In the genomic region with DNA sequence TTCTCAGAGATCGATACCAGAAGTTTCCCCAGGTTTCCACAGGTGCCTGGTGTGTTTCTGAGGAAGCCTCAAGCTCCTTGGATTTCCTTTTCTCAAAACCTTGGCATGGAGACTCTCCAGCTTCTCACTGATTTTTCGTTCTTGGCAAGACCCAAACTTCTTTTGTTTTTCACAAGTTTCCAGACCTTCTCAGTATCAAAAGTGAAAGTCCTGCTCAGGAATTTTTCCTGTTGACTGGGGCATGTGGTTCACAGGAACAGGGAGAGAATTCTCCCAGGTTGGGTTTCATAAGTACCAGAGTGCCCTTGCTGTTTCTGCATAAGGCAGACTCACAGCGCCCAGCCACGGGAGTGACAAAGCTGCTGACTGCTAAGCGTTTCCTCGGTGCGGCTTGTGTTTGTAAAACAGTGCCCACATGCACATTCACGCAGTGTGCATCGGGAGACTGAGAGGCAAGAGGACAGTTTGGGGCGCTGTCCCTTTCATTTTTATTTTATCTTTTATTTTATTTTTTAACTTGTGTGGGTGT, we compare ENCODE assay signal across 26 mouse cellular contexts. TPM values are rescaled to one million over a fixed set of nuclear protein-coding genes. Genes with fewer than 3 reads are reported as not detected.
DNase-seq lines count a peak whose midpoint lies in the region; ATAC-seq lines count a peak whose summit lies in the region.
"Had no signal": no experiment of that assay in that cellular context is flagged by ENCODE, and none has a peak within 500 bp of the region (broad histone marks: within the 10 kb centered on the region; RNA-seq: fewer than 3 reads in every experiment).

No protein-coding gene starts in this region.

- 73% methylated on average over 10 of the region's 10 CpGs for WGBS in heart, embryonic 13.5 days
- 82% methylated on average over 10 of the region's 10 CpGs for WGBS in forebrain, embryonic 15.5 days

- no peak overlapping the region for H3K4me3 ChIP-seq in heart, embryonic 13.5 days
- peak overlapping the region; percentile 28 for H3K4me3 ChIP-seq in brown adipose tissue, adult 24 weeks (ENCODE audit: insufficient read depth, low read depth, low read length)
- no peak overlapping the region for H3K4me3 ChIP-seq in forebrain, embryonic 15.5 days
- H3K4me3 ChIP-seq: limb, embryonic 12.5 days; liver, embryonic 12.5 days had no signal

- no peak overlapping the region for H3K27ac ChIP-seq in heart, embryonic 13.5 days (replicated peaks)
- H3K27ac ChIP-seq in brown adipose tissue, adult 24 weeks (replicated peaks; ENCODE audit: low read depth, low read length): peak overlapping the region; percentile 57
- H3K27ac ChIP-seq in forebrain, embryonic 15.5 days (replicated peaks): no peak overlapping the region
- H3K27ac ChIP-seq: limb, embryonic 12.5 days; liver, embryonic 12.5 days had no signal

- H3K4me1 ChIP-seq in heart, embryonic 13.5 days: peaks cover 32% of the 10 kb centered on the region
- H3K4me1 ChIP-seq in brown adipose tissue, adult 24 weeks (ENCODE audit: control insufficient read depth, insufficient read depth, insufficient read length, low read length): peaks cover 29% of the 10 kb centered on the region
- H3K4me1 ChIP-seq in forebrain, embryonic 15.5 days: peaks cover 5% of the 10 kb centered on the region

- H3K36me3 ChIP-seq in heart, embryonic 13.5 days: peaks cover 21% of the 10 kb centered on the region
- no peaks in the 10 kb centered on the region for H3K36me3 ChIP-seq in forebrain, embryonic 15.5 days
- H3K36me3 ChIP-seq: limb, embryonic 12.5 days had no signal

- intact Hi-C loops in heart, postnatal 10 days (cut with DNase I): no loop called here

- H3K27me3 ChIP-seq in heart, embryonic 13.5 days (replicated peaks): no peaks in the 10 kb centered on the region
- H3K27me3 ChIP-seq in forebrain, embryonic 15.5 days: no peaks in the 10 kb centered on the region
- H3K27me3 ChIP-seq: liver, embryonic 12.5 days had no signal

- H3K4me2 ChIP-seq in heart, embryonic 13.5 days: peak overlapping the region; percentile 13; the same call in 1 of the 2 replicates
- H3K4me2 ChIP-seq in forebrain, embryonic 15.5 days (replicated peaks): no peak overlapping the region
- H3K4me2 ChIP-seq: limb, embryonic 12.5 days; liver, embryonic 12.5 days had no signal

- no peak for ATAC-seq in heart, embryonic 13.5 days (ENCODE audit: extremely low read depth, insufficient number of reproducible peaks, low FRiP score, low TSS enrichment)
- ATAC-seq in forebrain, embryonic 15.5 days (replicated peaks): no peak
- ATAC-seq: activated CD4-positive, CD25-positive, alpha-beta regulatory T cell, adult 4 months; forebrain, postnatal 0 days; hindbrain, embryonic 16.5 days; intestine, embryonic 16.5 days; liver, embryonic 12.5 days had no signal

- H3K9ac ChIP-seq in heart, embryonic 13.5 days: no peak overlapping the region
- H3K9ac ChIP-seq in forebrain, embryonic 15.5 days (replicated peaks): no peak overlapping the region
- H3K9ac ChIP-seq: forebrain, postnatal 0 days; limb, embryonic 12.5 days; liver, embryonic 12.5 days had no signal

- DNase-seq in heart, postnatal 10 days: no peak
- peak; percentile 17 for DNase-seq in right cerebral cortex, adult 18-20 months
- no peak for DNase-seq in right cerebral cortex, postnatal 10 days (ENCODE audit: low spot score in 2 of 2)
- peak; percentile 51 for DNase-seq in skeletal muscle tissue, adult 2 months (ENCODE audit: low read depth, low spot score)
- no peak for DNase-seq in left cerebral cortex, adult 8-10 months (ENCODE audit: low spot score in 2 of 2)
- DNase-seq: adrenal gland, postnatal 14 days; cerebellum, adult 2 months; forebrain, postnatal 0 days; lung, adult 2 months; lung, postnatal 4 days had no signal

- H3K9me3 ChIP-seq in heart, embryonic 13.5 days: no peaks in the 10 kb centered on the region
- no peaks in the 10 kb centered on the region for H3K9me3 ChIP-seq in forebrain, embryonic 15.5 days
- H3K9me3 ChIP-seq: limb, embryonic 12.5 days; liver, embryonic 12.5 days had no signal

RNA-seq across cellular contexts. Expression of gene Pla2g16, which starts 5.4 kb away (rescaled TPM):
- polyA plus RNA-seq in heart, embryonic 13.5 days (2015; fragmentation: Nextera tagmentation; extraction: Ambion mirVana): 60.1 and 65.2 TPM in 2 replicates
- total RNA-seq in heart, postnatal 10 days (2021): 10 to 100 TPM; 74.7 to 78.4 TPM
- polyA plus RNA-seq in brown adipose tissue, adult 24 weeks (2012; ENCODE audit: insufficient read depth, insufficient read length, missing spikeins): 368 and 573 TPM in 2 replicates
- 4.0 and 4.7 TPM in 2 replicates for polyA plus RNA-seq in forebrain, embryonic 15.5 days (2015; fragmentation: Nextera tagmentation; extraction: Ambion mirVana)
- total RNA-seq in left cerebral cortex, adult 8-10 months (2022): 10 to 100 TPM; 40.3 to 47.9 (median 41.9) TPM

RNA-seq across cellular contexts. Expression of gene Lgals12, which starts 44.3 kb away (rescaled TPM):
- polyA plus RNA-seq in heart, embryonic 13.5 days (2015; fragmentation: Nextera tagmentation; extraction: Ambion mirVana): 0.25 and 0.27 TPM in 2 replicates
- 1 to 10 TPM in 1 of 2 experiments, under 1 TPM in 1; 0.79 to 1.9 TPM for total RNA-seq in heart, postnatal 10 days (2021)
- 78.7 and 93.6 TPM in 2 replicates for polyA plus RNA-seq in brown adipose tissue, adult 24 weeks (2012; ENCODE audit: insufficient read depth, insufficient read length, missing spikeins)
- 0.08 and 0.28 TPM in 2 replicates for polyA plus RNA-seq in forebrain, embryonic 15.5 days (2015; fragmentation: Nextera tagmentation; extraction: Ambion mirVana)
- total RNA-seq in left cerebral cortex, adult 8-10 months (2022): under 1 TPM; 0.68 to 0.91 (median 0.82) TPM
- total RNA-seq: hematopoietic stem cell, adult 5-6 weeks had no signal
- polyA plus RNA-seq: activated CD4-positive, CD25-positive, alpha-beta regulatory T cell, adult 4 months; liver, embryonic 12.5 days; neural tube, embryonic 11.5 days had no signal

RNA-seq across cellular contexts. Expression of gene Hrasls5, which starts 49.7 kb away (rescaled TPM):
- polyA plus RNA-seq in heart, embryonic 13.5 days (2015; fragmentation: Nextera tagmentation; extraction: Ambion mirVana): not detected in 2 replicates
- not detected for total RNA-seq in heart, postnatal 10 days (2021)
- polyA plus RNA-seq in brown adipose tissue, adult 24 weeks (2012; ENCODE audit: insufficient read depth, insufficient read length, missing spikeins): 2.6 TPM in 1 of 2 replicates, not detected in the other
- polyA plus RNA-seq in forebrain, embryonic 15.5 days (2015; fragmentation: Nextera tagmentation; extraction: Ambion mirVana): not detected in 2 replicates
- under 1 TPM in 1 of 4 experiments, not detected in 3; 0.70 TPM for total RNA-seq in left cerebral cortex, adult 8-10 months (2022)
- total RNA-seq: ES-E14; forebrain, postnatal 0 days; gastrocnemius, adult 8-10 months; hematopoietic stem cell, adult 5-6 weeks; left cerebral cortex, adult 18-20 months had no signal
- polyA plus RNA-seq: activated CD4-positive, CD25-positive, alpha-beta regulatory T cell, adult 4 months; hindbrain, embryonic 16.5 days; intestine, embryonic 16.5 days; kidney, embryonic 16.5 days; limb, embryonic 12.5 days; liver, embryonic 12.5 days; neural tube, embryonic 11.5 days; stomach, embryonic 16.5 days; urinary bladder, adult 2 months had no signal

Comparison
In these comparisons a context has a peak if more than half of its experiments do, and no peak if none do; other contexts are left out.
1. DNase-seq: peak in right cerebral cortex, adult 18-20 months (single experiment) and skeletal muscle tissue, adult 2 months (single experiment); none in heart, postnatal 10 days (0 of 2), right cerebral cortex, postnatal 10 days (0 of 2) and left cerebral cortex, adult 8-10 months (0 of 2).
2. RNA of gene Pla2g16, which starts 5.4 kb away (polyA plus RNA-seq): 368 to 573 TPM in brown adipose tissue, adult 24 weeks and 60.1 to 65.2 TPM in heart, embryonic 13.5 days; 4.0 to 4.7 TPM in forebrain, embryonic 15.5 days; every median in the first group is over 10 times any median in the second.
3. RNA of gene Lgals12, which starts 44.3 kb away (polyA plus RNA-seq): 78.7 to 93.6 TPM in brown adipose tissue, adult 24 weeks; 0.08 to 0.28 TPM in forebrain, embryonic 15.5 days and 0.25 to 0.27 TPM in heart, embryonic 13.5 days; every median in the first group is over 10 times any median in the second.